Mouse (Mus musculus) embryonic fibroblast, embryonic 13.5 days (primary cell): ENCODE measurements around the gene Olfr1445.

ENCODE experiments used
- CTCF ChIP-seq: IDR thresholded peaks from 2 replicates; pipeline ENCODE4 v1.5.1; 2011; ENCODE audit warnings: mild to moderate bottlenecking, control low read depth, low read length, moderate library complexity, borderline replicate concordance; ENCODE audit not compliant: insufficient read depth
- POLR2A ChIP-seq: IDR thresholded peaks from 2 replicates; pipeline ENCODE4 v1.6.1; 2011; ENCODE audit warnings: low read depth, mild to moderate bottlenecking, control low read depth, low read length, moderate library complexity

DNA sequence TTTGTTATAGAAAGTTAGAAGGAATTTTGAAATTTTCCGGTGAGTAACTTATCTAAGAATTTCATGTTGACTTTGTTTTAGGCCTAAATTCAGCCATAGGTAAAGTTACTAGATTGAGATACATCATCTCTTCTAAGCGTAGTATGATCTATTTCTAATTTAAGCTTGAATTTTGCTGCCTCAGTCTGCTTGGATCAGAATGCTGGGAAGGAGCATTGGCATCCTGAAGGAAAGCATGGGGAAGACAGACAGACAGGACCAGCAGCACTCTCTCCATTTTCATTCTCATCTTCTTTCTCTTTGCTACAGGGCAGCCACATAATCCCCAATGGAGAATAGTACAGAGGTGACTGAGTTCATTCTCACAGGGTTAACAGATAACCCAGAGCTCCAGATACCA lies at the start of gene Olfr1445:
- TF ChIP-seq CTCF: no peak
- TF ChIP-seq POLR2A: no peak
